In genomic region chr19:34493859-34494258, GRCm38 (mm10) we compare ENCODE assay signal across 20 mouse cellular contexts. TPM values are rescaled to one million over a fixed set of nuclear protein-coding genes. Genes with fewer than 3 reads are reported as not detected.
"Had no signal": no experiment of that assay in that cellular context is flagged by ENCODE, and none has a peak within 500 bp of the region (broad histone marks: within the 10 kb centered on the region; RNA-seq: fewer than 3 reads in every experiment).

No protein-coding gene starts in this region.

- H3K4me2 ChIP-seq: lung, embryonic 14.5 days; midbrain, embryonic 11.5 days; midbrain, embryonic 13.5 days; midbrain, embryonic 15.5 days; neural tube, embryonic 13.5 days; neural tube, embryonic 15.5 days; stomach, embryonic 15.5 days had no signal

- H3K36me3 ChIP-seq: stomach, embryonic 15.5 days had no signal

- H3K27me3 ChIP-seq: megakaryocyte, embryonic 14.5 days; midbrain, embryonic 13.5 days; midbrain, embryonic 15.5 days; neural tube, embryonic 13.5 days; neural tube, embryonic 15.5 days; stomach, embryonic 15.5 days had no signal

- DNase-seq: lung, adult 18-20 months; lung, embryonic 14.5 days; lung, postnatal 10 days; lung, postnatal 36 days; retina, postnatal 1 day; right cerebral cortex, adult 18-20 months; right cerebral cortex, postnatal 25 days; thymus, adult 2 months; thymus, postnatal 25 days; thymus, postnatal 4 days had no signal

- H3K4me3 ChIP-seq: megakaryocyte, embryonic 14.5 days; midbrain, embryonic 13.5 days; midbrain, embryonic 15.5 days; neural tube, embryonic 13.5 days; neural tube, embryonic 15.5 days; stomach, embryonic 15.5 days had no signal

RNA-seq across cellular contexts. Expression of gene Ch25h, which starts 18.9 kb away (rescaled TPM):
- total RNA-seq: megakaryocyte progenitor cell, adult 5-6 weeks; monocyte, adult 5-6 weeks had no signal
- polyA plus RNA-seq: macrophage had no signal
